ENCODE assay signal across 8 mouse cellular contexts in genomic region chr6:129254949-129255602, GRCm38 (mm10). TPM values are rescaled to one million over a fixed set of nuclear protein-coding genes. Genes with fewer than 3 reads are reported as not detected.
DNase-seq lines count a peak whose midpoint lies in the region; ATAC-seq lines count a peak whose summit lies in the region.

No protein-coding gene starts in this region.

- no peaks in the 10 kb centered on the region for H3K27me3 ChIP-seq in midbrain, embryonic 12.5 days

- 25% methylated on average over 4 of the region's 4 CpGs for WGBS in midbrain, embryonic 12.5 days

- intact Hi-C loops in heart, postnatal 36 days (cut with DNase I): loop anchor here (1.0 to 2.0 kb wide), 2 partner anchors 222 to 401 kb away; no protein-coding TSS in a partner anchor

- no peaks in the 10 kb centered on the region for H3K9me3 ChIP-seq in midbrain, embryonic 12.5 days

- no peak overlapping the region for H3K4me3 ChIP-seq in midbrain, embryonic 12.5 days

- H3K4me2 ChIP-seq in midbrain, embryonic 12.5 days (replicated peaks): no peak overlapping the region

- no peaks in the 10 kb centered on the region for H3K4me1 ChIP-seq in midbrain, embryonic 12.5 days

- no peak overlapping the region for H3K27ac ChIP-seq in midbrain, embryonic 12.5 days (replicated peaks)

- no peak overlapping the region for H3K9ac ChIP-seq in midbrain, embryonic 12.5 days (replicated peaks)

- peak; percentile 33 to 64 for DNase-seq in heart, adult 18-20 months
- DNase-seq in heart, postnatal 36 days: no peak
- peak; percentile 83 for DNase-seq in A20 (ENCODE audit: low read depth, low spot score)
- DNase-seq in heart, postnatal 4 days: peak; percentile 18
- DNase-seq in layer of hippocampus, adult 11-12 months (ENCODE audit: low spot score): no peak
- DNase-seq in frontal cortex, postnatal 14 days (ENCODE audit: low spot score in 2 of 2): no peak

- ATAC-seq in activated CD4-positive, CD25-positive, alpha-beta regulatory T cell, adult 4 months: peak; percentile 64
- peak; percentile 38; the same call in 1 of the 2 replicates for ATAC-seq in midbrain, embryonic 12.5 days (ENCODE audit: low FRiP score, low read depth)

- no peaks in the 10 kb centered on the region for H3K36me3 ChIP-seq in midbrain, embryonic 12.5 days

RNA-seq across cellular contexts. Expression of gene Cd69, which starts 20.2 kb away (rescaled TPM):
- total RNA-seq in heart, adult 18-20 months (2021): 1 to 10 TPM in 1 of 2 experiments, under 1 TPM in 1; 0.17 to 1.6 TPM
- total RNA-seq in heart, postnatal 36 days (2021): under 1 TPM in 1 of 2 experiments, not detected in 1; 0.28 TPM
- 100 to 1,000 TPM; 233 to 245 TPM for polyA plus RNA-seq in activated CD4-positive, CD25-positive, alpha-beta regulatory T cell, adult 4 months (2017; shearing (Covaris generic))
- not detected for total RNA-seq in heart, postnatal 4 days (2021)
- not detected in 2 replicates for polyA plus RNA-seq in midbrain, embryonic 12.5 days (2016; fragmentation: Nextera tagmentation; extraction: Ambion mirVana)

Comparison
In these comparisons a context has a peak if more than half of its experiments do, and no peak if none do; other contexts are left out.
1. DNase-seq: peak in heart, adult 18-20 months (2 of 2), A20 (single experiment) and heart, postnatal 4 days (single experiment); none in heart, postnatal 36 days (0 of 2), layer of hippocampus, adult 11-12 months (single experiment) and frontal cortex, postnatal 14 days (0 of 2).